Mouse (Mus musculus) left cerebral cortex, postnatal 4 days (tissue): ENCODE measurements around the gene Kcng1. TPM values are rescaled to one million over a fixed set of nuclear protein-coding genes. Genes with fewer than 3 reads are reported as not detected.

Experiments used
- DNase-seq: peaks from one replicate; pipeline ENCODE4 v3.0.0-alpha.2; 2022
- intact Hi-C: fragments of 180-260 bp; cut with DNase I; formaldehyde crosslinking; loops from one replicate; pipeline ENCODE4 v1.15.1; 2025
- total RNA-seq, 2 experiments: library from RNA; stranded (reverse); gene quantifications; 2 replicates each; pipeline ENCODE4 v1.2.3; 2021

Gene Kcng1
- total RNA-seq, 2 experiments from 2014 or later, result 34.4 to 34.5 TPM

GRCm38 (mm10) chr2:168213788-168214397 lies 67.6 kb downstream of the Kcng1 start:
- intact Hi-C loops, result no loop called here
- no peak for DNase-seq

Other genes starting within 250 kb of the Kcng1 start
- gene Pard6b, start 200.7 kb downstream of the Kcng1 start, total RNA-seq, result 1 to 10 TPM; 4.3 to 4.9 TPM
- gene Adnp, start 74.6 kb downstream of the Kcng1 start, total RNA-seq, result 100 to 1,000 TPM; 146 to 147 TPM
- gene Gm20716, start 51.4 kb downstream of the Kcng1 start, total RNA-seq, result 10 to 100 TPM; 28.5 to 33.7 TPM
- gene Dpm1, start 51.1 kb downstream of the Kcng1 start, total RNA-seq, result 10 to 100 TPM; 29.7 to 41.5 TPM
- 10 to 100 TPM; 15.5 to 17.7 TPM for gene Mocs3, start 51.1 kb downstream of the Kcng1 start, total RNA-seq